Mouse (Mus musculus) cerebellum, adult 8-10 months (tissue): Measurements from ENCODE around the gene Mgst3.
A peak's percentile ranks its signal among the peaks of the same experiment; 100 is the strongest.
"Not testable (repeated sequence)": the region's sequence is repeated elsewhere in the genome, so short reads cannot be mapped to it uniquely, and the experiment has no call there.

ENCODE experiments used
- DNase-seq: peaks from one replicate; pipeline ENCODE4 v3.0.0; 2022

Mgst3 gene

GRCm38 (mm10) chr1:167357387-167357786 lies 36.3 kb downstream of the Mgst3 start:
- DNase-seq = no peak

GRCm38 (mm10) chr1:167352403-167352802 lies 41.2 kb downstream of the Mgst3 start:
- DNase-seq = no peak

GRCm38 (mm10) chr1:167350597-167351415 lies 42.8 kb downstream of the Mgst3 start:
- no peak for DNase-seq

GRCm38 (mm10) chr1:167349815-167350596 lies 43.6 kb downstream of the Mgst3 start, which contains the start of gene Aldh9a1:
TSS of gene Aldh9a1 (plus strand) at chr1:167349991.
- DNase-seq = peak; percentile 88

GRCm38 (mm10) chr1:167349206-167349605 lies 44.4 kb downstream of the Mgst3 start:
- DNase-seq = not testable (repeated sequence)

- DNase-seq = not testable (repeated sequence)
Observed at GRCm38 (mm10) chr1:167345994-167346520, 47.6 kb downstream of the Mgst3 start.

GRCm38 (mm10) chr1:167342831-167343230 lies 50.8 kb downstream of the Mgst3 start:
- no peak for DNase-seq

GRCm38 (mm10) chr1:167340910-167341528 lies 52.6 kb downstream of the Mgst3 start:
- DNase-seq = no peak

GRCm38 (mm10) chr1:167340111-167340787 lies 53.4 kb downstream of the Mgst3 start:
- no peak for DNase-seq

GRCm38 (mm10) chr1:167339177-167339781 lies 54.4 kb downstream of the Mgst3 start:
- no peak for DNase-seq

GRCm38 (mm10) chr1:167337463-167338095 lies 56.1 kb downstream of the Mgst3 start:
- DNase-seq = peak; percentile 88

GRCm38 (mm10) chr1:167336398-167336797 lies 57.2 kb downstream of the Mgst3 start:
- DNase-seq = no peak

- DNase-seq = no peak
Observed at GRCm38 (mm10) chr1:167331106-167331505, 62.5 kb downstream of the Mgst3 start.

GRCm38 (mm10) chr1:167328776-167329175 lies 64.9 kb downstream of the Mgst3 start:
- DNase-seq = no peak
